Mouse (Mus musculus) erythroid progenitor cell, adult 5-6 weeks (primary cell): ENCODE data around the gene Atxn1. TPM values are rescaled to one million over a fixed set of nuclear protein-coding genes. Genes with fewer than 3 reads are reported as not detected.

ENCODE experiments used
- ATAC-seq: replicated peaks from 2 replicates; pipeline ENCODE4 v1.8.0; 2016; ENCODE audit warnings: moderate number of reproducible peaks, mild to moderate bottlenecking, moderate TSS enrichment, inconsistent platforms; ENCODE audit not compliant: poor library complexity, low FRiP score, severe bottlenecking
- total RNA-seq, 2 experiments: library from RNA; stranded (forward) in 1 of 2; stranded (reverse) in 1 of 2; fragments of 150-400 nt in 1 of 2; fragments of 186-747, 209-891 nt in 1 of 2; gene quantifications; 2 replicates each; pipeline versions ENCODE4 v1.2.3 to v1.2.4; 2015 to 2017; ENCODE audit warnings: low replicate concordance in 2 of 2

The Atxn1 gene
- total RNA-seq, 2 experiments from 2014 or later: 7.2 to 30.2 TPM

DNA sequence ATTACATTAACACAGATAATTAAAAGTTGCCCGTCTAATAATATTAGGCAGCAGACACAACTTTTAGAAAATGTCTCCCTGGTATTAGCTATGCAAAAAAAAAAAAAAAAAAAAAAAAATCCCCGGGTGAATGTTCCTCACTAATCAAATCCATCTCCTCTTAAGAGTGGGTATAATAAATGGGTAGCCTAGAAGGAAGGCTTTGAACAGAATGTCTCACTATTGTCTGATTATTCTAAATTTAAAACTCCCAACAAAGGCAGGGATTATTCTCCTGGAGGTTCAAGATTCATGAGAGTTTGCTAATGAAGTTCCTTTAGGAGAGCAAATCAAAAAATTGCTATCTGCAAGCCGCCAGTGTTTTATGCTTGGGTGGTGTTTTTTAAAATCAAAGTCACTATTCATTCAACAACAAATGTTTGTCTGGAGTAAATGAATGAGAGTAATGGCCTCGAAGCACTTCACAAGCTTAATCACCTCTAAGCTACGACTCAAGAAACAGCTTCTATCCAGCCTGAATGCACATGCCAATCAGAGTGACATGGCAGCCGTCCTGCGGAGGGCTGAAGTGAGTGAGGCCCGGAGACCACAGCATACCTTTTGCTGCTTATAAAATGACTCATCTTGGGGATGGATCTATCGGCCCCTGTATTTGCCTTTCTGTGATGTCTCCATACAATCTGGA lies 158.8 kb downstream of the Atxn1 start:
- ATAC-seq: no peak

DNA sequence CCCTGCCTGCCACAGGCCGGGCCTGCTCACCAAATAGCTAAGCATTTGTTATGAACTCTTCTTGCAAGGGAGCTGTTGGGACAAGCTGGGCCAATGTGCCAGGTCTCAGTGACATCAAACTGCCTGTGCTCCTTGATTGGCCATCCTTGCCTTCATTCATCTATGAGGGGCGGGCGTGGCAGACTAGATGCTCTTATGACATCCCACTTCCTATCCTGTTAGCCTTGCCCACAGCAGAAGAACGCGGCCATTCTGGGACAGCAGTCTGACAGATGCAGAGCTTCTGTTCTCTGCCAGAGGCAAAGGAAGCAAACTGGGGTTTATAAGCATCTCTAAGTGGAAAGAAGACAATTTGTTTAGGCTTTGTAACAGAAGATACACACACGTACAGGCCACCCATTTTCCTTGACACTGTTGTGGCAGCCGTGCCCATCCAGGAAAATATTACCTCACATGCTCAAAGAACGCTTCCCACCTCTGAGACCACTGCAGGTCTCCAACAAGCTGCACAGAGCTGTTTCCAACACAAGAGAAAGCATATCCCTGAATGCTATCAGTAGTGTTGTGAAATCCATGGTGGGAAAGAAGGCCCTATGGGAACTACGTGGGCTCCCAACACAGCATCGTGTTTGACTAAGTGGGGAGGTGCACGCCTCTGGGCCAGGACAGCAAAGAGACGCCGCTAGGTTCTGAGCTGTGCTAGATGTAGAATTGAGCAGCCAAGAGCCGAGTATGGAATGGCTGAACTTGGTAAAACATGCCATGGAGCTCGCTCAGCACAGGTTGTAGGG lies 162.0 kb downstream of the Atxn1 start:
- ATAC-seq: no peak

DNA sequence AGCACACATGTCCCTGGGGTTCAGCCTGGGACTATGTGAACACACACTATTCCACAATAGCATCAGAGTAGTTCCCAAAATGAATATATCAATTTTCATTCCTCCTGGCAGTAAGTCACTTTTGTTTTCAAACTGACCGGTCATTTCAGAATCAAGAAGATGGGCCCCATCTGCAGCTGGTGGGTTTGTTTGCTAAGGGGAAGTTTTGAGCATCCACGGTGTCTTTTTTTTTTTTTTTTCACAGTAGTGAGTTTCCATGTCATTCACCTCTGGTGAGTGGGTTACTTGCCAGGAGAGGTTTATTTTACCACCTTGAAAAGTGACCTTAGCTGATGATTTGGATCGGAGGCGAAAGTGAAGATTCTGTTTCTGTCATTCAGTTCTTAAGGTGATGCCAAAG lies 166.6 kb downstream of the Atxn1 start:
- no peak for ATAC-seq

DNA sequence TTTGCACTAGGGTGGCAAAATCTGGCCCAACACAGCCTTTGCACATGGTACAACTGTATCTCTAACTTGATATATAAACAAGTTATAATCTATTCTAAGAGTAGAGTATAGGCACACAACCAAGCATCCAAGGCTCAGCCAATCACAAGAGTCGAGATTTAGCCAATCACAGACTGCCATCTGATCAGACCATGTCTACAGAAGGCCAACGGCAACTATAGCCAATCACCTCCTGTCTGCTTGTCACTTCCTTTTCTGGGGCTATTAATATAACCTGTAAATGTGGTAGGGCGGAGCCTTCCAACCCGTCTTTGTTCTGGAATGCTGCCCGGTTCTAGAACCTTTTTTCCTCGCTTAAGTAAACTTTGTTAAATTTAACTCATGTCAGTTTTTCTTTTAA lies 167.1 kb downstream of the Atxn1 start:
- no peak for ATAC-seq

DNA sequence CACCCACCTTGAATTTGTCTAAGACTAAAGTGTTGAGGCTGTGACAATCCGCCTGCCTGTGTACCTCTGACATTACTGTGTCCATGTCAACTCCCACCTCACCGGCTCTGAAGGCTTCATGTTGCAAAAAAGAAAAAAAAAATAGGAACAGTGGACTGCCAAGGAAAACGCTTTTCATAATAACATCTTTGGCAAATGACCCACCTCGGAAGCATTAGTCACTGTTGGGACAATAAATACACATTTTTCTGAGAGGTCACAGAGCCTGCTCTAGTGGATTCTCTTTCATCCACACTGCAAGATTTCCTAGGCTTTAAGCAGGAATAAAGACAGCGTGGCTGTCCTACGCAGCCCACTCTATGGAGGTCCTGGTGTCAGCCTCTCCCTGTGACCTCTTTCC lies 168.5 kb downstream of the Atxn1 start:
- no peak for ATAC-seq

DNA sequence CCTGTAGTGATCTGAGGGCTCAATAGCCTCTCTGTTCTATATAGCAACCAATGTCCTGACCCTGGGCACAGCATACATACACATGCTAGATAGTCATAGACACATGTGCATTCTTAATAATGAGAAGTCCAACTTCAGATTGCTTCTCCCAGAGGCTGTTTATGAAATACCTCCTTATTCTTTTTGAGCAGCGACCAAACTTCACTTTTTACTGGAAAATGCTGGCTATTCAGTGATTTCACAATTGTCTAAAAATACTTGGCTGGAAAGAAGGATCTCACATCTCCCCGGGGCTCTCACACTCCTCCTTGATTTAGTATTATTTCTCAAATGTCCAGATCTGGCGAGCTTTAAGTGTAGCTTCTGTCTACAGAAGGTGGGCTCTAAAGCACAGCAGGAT lies 171.0 kb downstream of the Atxn1 start:
- no peak for ATAC-seq

DNA sequence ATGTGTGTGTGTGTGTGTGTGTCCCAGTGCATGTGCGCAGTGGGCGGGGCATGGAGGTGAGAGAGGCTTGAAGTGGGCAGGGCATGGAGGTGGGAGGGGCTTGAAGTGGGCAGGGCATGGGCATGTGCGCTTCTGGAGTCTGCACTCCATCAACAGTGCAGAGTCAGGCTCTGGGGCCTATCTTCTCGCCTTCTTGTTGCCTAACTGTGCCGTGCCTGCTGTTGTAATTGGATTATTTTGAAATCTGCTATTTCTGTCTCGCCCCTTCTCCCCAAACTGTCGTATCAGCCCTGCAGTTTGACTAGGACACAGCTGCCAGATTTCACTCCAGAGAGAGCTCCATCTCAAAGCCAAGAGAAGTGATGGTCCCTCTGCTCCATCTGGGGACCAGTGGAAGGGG lies 178.4 kb downstream of the Atxn1 start:
- ATAC-seq: no peak

DNA sequence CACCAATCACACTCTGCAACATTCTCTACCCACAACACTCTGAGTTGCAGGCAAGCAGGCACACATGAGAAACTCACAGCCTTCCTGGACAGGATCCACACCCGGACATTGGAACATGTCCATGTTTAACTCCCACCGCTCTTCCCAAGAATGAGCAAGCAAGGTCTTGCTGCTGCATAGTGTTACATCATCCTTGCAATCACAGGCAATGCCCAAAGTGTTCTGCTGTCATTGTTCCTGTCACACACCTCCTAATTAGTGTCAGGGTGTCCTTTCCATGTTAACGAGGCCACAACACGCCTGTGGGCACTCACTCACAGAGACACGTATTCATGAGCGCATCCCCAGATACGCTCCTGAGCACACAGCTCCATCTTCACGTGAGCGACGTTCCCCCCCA lies 181.1 kb downstream of the Atxn1 start:
- ATAC-seq: no peak

DNA sequence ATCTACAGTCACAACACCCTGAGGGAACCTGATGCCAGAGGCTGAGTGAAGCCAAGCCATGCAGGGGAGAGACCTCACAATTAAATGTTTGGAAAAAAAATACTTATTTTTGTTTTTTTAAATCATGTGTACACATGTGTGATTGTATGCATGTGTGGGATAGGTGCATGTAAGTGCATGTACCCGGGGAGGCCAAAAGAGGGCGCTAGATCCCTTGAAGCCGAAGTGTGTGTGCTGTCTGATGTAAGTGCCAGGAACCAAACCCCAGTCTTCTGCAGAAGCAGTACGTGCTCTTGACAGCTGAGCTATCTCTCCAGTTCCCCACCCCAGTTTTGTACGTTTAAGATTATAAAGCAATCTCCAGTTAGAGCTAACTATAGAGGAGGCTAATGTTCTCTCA lies 186.1 kb downstream of the Atxn1 start:
- ATAC-seq: no peak

DNA sequence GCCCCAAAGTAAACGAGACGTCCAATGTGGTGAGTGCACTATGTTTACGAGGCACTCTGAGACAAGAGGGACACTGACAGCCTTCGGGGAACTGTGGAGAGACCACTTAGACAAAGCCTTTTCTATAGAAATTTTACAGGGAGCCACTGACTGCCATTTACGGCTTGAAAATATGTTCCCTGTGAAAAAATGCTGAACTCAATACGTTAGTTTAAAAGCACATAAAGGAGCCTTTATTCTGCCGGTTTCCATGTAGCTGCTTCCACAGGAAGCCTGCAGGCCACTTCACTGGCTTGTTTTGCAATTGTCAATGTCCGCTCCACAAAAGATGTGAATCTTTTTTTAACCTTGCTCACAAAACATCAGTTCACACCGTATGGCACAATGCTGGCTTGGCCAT lies 186.6 kb downstream of the Atxn1 start:
- ATAC-seq: no peak

DNA sequence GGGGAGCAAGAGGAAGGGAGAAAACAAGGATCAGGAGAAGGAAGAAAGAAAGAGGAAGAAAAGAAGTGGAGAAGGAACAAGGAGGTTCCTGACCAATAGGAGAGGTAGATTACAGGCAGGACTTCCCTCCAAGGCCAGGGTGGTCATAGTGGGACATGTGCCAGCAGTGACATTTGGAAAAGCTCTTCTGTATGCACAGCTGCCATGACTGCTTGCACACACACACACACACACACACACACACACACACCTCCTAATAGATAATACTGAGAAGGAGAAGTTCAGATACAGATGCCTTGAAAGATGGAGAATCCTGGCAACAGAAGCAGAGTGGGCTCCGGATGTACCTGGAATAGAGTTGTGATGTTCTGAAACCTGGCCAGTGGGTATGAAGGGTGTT lies 189.3 kb downstream of the Atxn1 start:
- no peak for ATAC-seq

DNA sequence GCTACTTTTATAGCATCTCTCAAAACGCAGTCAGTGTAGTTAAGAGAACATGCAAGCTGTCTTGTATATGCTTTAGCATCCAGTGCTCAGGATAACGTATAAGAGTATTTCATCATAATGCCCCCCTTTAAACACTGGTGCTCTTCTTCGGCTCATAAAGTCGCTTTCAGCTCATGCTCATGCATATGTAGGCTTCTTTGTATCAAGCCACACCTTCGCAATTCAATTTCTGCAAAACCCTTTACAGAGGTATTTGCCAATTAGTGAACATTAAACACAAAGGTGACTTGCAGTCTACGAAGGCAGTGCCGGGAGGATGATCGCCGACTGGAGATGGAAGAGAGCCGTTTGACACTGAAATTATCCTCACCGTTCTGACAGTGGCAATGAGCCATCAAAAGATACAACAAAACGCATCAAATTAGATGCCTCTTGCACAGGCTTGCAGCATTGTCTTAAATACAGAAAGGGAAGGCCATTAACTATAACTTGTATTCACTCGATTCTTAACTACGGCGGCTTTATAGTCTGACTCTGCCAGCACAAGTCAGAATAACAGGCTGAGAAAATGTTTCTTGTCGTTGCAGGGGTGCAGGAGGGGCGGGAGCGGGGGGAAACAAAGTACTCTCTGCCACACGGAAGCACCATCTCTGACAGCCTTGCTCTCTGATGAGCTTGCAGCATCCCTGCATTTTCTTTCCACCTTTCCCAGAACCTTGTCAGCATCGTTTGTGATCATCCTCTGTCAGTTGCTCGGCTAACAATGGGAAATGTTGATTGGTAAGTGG lies 191.2 kb downstream of the Atxn1 start:
- ATAC-seq: no peak

DNA sequence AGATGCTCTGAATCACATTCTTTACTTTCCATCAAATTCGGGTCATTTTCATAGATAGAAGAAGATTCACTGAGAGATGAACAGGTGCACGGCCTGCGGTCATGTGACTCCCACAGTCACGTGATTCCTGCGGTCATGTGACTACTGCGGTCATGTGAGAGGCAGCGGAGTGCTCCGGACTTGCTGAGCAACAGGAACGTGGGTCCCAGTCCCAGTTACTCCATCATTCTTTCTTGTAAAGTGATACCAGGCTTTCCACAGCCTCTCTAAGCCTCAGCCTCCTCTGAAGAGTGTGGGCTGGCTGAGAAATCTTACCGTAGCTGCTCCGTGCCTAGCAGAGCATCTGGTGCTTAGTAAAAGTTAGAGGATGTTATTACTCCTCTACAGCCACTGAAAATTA lies 195.1 kb downstream of the Atxn1 start:
- no peak for ATAC-seq

DNA sequence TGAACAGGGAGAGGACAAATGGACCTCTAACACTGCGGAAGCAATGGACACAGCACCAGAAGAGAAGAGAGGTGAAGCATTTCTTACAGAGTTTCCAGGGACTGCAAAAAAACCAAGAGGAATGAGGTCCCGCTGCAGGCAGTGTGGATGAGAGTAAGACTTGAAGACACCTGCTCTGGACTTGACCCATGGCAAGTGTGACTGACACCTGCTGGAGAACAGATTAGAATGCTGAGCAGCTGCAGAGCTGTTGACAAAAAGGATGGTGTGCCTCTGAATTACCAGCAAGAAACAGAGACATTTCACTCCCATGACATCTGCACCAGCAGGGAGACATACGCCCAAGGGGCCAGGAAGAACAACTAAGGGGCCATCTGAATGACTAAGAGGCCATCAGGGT lies 196.6 kb downstream of the Atxn1 start:
- no peak for ATAC-seq

DNA sequence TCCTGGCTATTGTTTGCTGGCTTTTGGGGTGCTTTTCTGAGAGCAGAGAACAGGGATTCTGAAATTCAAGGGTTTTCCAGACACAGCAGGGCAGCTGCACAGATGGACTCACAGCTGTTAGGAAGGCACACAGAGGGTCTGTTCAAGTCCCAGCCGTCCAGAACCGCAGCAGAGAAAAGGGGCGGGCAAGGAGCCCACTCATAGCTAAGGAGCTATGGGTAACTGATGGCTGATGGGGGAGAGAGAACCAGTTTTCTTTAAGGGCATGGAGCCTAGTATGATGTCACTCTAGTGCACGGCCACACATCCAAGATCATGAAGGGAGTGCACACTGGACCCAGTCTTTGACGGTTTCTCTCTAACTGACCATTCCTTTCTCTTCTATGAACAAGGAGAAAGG lies 200.5 kb downstream of the Atxn1 start:
- no peak for ATAC-seq

DNA sequence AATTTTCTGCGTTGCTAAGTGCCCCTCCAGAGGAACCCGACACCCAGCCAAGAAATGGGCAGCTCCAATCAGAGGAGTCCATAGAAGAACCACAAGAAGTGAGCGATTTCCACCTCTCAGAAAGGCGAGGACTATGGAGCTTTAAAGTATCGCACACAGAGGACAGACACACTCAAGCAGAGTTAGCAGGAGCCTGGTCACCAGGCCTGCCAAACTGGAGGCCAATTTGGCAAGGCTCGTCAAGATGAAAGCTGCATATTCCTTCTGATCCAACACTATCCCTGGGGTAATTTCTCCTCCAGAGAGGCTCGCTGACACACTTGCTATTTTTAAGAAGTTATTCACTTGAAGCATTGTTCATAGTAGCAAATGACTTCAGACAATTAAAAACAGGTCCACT lies 202.5 kb downstream of the Atxn1 start:
- no peak for ATAC-seq

DNA sequence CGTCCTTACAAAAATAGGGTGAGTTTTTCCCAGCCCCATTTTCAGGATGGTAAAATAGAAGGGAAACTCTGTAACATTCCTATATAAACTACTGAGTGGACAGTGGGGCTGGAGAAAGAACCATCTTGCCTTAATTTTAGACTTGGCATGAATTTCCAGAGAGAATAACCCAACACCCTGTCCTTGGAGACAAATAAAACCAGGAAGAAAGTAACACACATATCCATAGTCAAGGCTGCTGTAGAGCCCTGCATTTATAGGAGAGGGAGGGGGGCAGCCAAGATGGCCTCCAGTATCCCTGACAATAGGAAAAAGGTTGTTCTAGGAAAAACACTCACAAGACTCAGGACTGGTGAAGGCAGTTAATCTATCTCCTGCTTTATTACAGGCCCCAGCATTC lies 210.3 kb downstream of the Atxn1 start:
- no peak for ATAC-seq

DNA sequence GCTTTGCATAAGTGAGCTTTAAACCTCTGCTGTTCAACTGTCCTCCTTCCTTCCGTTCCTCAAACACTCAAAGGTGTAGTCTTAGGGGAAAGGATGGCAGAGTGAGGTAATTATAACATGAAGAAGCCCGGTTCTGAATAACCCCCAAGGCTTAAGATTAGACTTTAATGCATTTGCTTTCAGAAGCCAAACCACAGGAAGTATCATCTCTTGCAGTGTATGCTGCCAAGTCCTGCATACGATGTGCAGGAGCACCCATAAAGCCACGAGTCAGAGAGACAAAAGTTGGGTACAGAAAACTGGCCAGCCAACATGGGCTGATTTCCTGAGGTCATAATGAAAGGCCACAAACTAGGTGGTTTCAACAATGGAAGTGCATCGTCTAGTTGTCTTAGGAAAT lies 212.3 kb downstream of the Atxn1 start:
- ATAC-seq: no peak

DNA sequence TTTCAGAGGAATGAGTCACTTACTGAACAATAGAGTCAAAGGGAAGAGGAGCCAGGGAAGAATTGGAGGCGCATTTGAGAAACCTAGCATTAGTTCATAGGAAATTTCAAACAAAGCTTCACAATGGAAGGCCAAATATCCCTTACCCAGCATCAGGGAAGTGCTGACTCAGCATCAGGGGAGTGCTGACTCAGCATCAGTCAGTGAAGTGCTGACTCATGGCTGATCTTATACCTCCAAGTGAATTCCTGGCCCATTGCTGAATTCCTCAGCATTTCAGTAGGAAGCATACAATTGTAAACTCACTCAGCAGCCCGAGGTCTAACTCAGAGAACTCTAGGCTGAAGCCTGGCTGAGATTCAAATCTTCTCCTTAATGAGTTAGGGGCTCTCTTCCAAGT lies 213.6 kb downstream of the Atxn1 start:
- no peak for ATAC-seq

DNA sequence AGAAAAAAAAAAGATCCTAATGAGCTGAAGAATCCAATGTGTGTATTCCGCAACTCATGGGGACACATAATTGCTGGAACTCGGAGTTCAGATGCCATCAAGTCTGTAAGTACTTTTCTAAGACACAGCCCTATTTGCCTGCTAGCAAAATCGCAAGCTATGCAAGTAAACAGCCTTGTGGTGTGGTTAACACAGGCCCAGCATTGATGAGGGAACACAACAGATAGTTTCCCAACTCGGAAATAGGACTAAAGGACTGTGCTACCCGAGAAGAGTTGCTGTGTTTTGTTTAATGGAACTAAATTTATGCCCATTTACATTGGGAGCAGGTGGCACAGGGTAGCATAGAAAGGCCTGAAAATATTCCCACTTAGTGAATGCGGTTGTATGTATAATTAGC lies 214.2 kb downstream of the Atxn1 start:
- ATAC-seq: no peak

DNA sequence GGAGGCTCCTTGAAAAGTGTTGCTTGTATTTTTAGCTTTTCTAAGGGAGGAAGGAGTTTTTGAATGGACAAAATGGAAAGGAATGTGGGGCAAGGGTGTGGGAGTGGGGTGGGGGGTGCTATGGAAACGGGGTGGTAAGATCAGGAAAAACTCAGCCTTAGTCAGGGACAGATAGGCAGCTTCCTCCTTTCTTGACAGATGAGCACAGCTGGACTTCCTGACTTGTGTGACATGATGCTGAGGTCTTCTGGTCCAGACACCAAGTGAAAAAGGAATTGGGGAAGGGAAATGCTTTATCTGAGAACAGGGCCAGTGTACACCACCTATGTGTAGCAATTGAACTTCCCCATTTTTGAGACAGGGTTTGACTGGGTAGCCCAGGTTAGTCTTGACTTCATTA lies 214.9 kb downstream of the Atxn1 start:
- no peak for ATAC-seq
